Mouse (Mus musculus) MEL (cell line): ENCODE results near the gene Gdpd3.

Experiments
- CTCF ChIP-seq, 3 experiments: IDR thresholded peaks in 2 of 3; conservative IDR thresholded peaks in 1 of 3; 2 replicates each; pipeline ENCODE4 v1.5.1; 2011 to 2012; ENCODE audit warnings: low read length in 3 of 3, low read depth in 2 of 3, mild to moderate bottlenecking in 2 of 3, improper control_type of control experiment in 1 of 3, inconsistent platforms in 1 of 3, mixed read lengths in 1 of 3, moderate library complexity in 1 of 3; ENCODE audit not compliant: control insufficient read depth in 1 of 3, insufficient read depth in 1 of 3, poor library complexity in 1 of 3, severe bottlenecking in 1 of 3
- EP300 ChIP-seq, 2 experiments: IDR thresholded peaks; 2 replicates each; pipeline ENCODE4 v1.6.1; 2011; ENCODE audit warnings: improper control_type of control experiment in 2 of 2, low read length in 2 of 2, low read depth in 1 of 2, mild to moderate bottlenecking in 1 of 2
- JUND ChIP-seq: IDR thresholded peaks from 2 replicates; pipeline ENCODE4 v1.6.1; 2011; ENCODE audit warnings: low read depth, mild to moderate bottlenecking, improper control_type of control experiment, low read length
- MAZ ChIP-seq: IDR thresholded peaks from 2 replicates; pipeline ENCODE4 v1.6.1; 2012; ENCODE audit warnings: low read depth, mild to moderate bottlenecking, inconsistent platforms, low read length, improper control_type of control experiment
- SMC3 ChIP-seq: IDR thresholded peaks from 2 replicates; pipeline ENCODE4 v1.6.1; 2011; ENCODE audit warnings: low read depth, low read length, improper control_type of control experiment
- UBTF ChIP-seq: IDR thresholded peaks from 2 replicates; pipeline ENCODE4 v1.6.1; 2012; ENCODE audit warnings: low read depth, mild to moderate bottlenecking, inconsistent platforms, low read length, improper control_type of control experiment, moderate library complexity, borderline replicate concordance; ENCODE audit not compliant: insufficient read depth
- USF2 ChIP-seq, 2 experiments: IDR thresholded peaks; 2 replicates each; pipeline ENCODE4 v1.6.1; 2011 to 2012; ENCODE audit warnings: improper control_type of control experiment in 2 of 2, low read length in 2 of 2, borderline replicate concordance in 1 of 2, inconsistent platforms in 1 of 2, low read depth in 1 of 2, mild to moderate bottlenecking in 1 of 2; ENCODE audit not compliant: insufficient read depth in 1 of 2

- TF ChIP-seq UBTF (no peak), CTCF (IDR thresholded peaks at IDR 0.05 in 2 of 3, conservative IDR thresholded peaks at IDR 0.05 in 1 of 3; ENCODE audit: control insufficient read depth in 1 of 3, insufficient read depth in 1 of 3, low read depth in 2 of 3, low read length in 3 of 3, poor library complexity in 1 of 3, severe bottlenecking in 1 of 3) (no peak), MAZ (no peak), JUND (no peak), EP300 (IDR thresholded peaks at IDR 0.05; ENCODE audit: low read depth in 1 of 2, low read length in 2 of 2) (no peak), SMC3 (no peak), USF2 (IDR thresholded peaks at IDR 0.05; ENCODE audit: borderline replicate concordance in 1 of 2, insufficient read depth in 1 of 2, low read depth in 1 of 2, low read length in 2 of 2) (no peak)
Measured at GRCm38 (mm10) chr7:126823202-126823711, 57.1 kb downstream of the Gdpd3 start.
